Mouse (Mus musculus): Measurements from ENCODE around the gene Pak3.

Gene Pak3

GRCm38 (mm10) chrX:143664221-143665150, 146.1 kb downstream of the Pak3 start:
- in situ Hi-C loops (cut with MseI, MboI), result no loop called here

- in situ Hi-C loops (cut with MseI, MboI), result no loop called here
Measured at GRCm38 (mm10) chrX:143665771-143666170, 147.4 kb downstream of the Pak3 start.

- in situ Hi-C loops (cut with MseI, MboI), result no loop called here
Measured at GRCm38 (mm10) chrX:143666991-143667390, 148.6 kb downstream of the Pak3 start.

GRCm38 (mm10) chrX:143668242-143668641, 149.9 kb downstream of the Pak3 start:
- in situ Hi-C loops (cut with MseI, MboI), result no loop called here

- in situ Hi-C loops (cut with MseI, MboI), result no loop called here
Measured at GRCm38 (mm10) chrX:143678566-143678965, 160.2 kb downstream of the Pak3 start.

DNA sequence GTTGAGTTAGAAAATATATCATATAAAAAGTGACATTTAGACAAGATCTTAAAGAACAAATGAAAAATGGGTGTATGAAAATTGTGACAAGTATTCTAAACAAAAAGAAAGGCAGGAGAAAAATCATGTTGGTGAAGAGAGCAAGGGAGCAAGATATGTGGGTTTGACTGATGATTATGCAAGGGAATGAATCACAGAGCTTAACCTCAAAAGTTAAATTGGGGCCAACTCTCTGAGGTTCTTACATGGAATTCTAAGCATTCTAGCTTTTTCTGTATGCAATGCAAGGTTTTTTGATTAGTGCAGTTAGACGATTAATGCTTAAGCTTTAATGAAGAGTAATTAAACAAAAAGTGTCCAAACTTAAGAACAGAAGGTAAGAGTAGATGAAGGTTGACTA, 203.9 kb downstream of the Pak3 start:
- in situ Hi-C loops (cut with MseI, MboI), result no loop called here

- in situ Hi-C loops (cut with MseI, MboI), result no loop called here
Measured at GRCm38 (mm10) chrX:143725411-143725810, 207.0 kb downstream of the Pak3 start.

GRCm38 (mm10) chrX:143736035-143736434, 217.6 kb downstream of the Pak3 start:
- in situ Hi-C loops (cut with MseI, MboI), result loop anchor here in 1 of 2 experiments (10.0 kb wide), 1 partner anchor 259 kb away; no protein-coding TSS in a partner anchor

GRCm38 (mm10) chrX:143739171-143739570, 220.8 kb downstream of the Pak3 start:
- in situ Hi-C loops (cut with MseI, MboI), result loop anchor here in 1 of 2 experiments (10.0 kb wide), 1 partner anchor 256 kb away; no protein-coding TSS in a partner anchor

GRCm38 (mm10) chrX:143762556-143762955, 244.2 kb downstream of the Pak3 start:
- in situ Hi-C loops (cut with MseI, MboI), result no loop called here

DNA sequence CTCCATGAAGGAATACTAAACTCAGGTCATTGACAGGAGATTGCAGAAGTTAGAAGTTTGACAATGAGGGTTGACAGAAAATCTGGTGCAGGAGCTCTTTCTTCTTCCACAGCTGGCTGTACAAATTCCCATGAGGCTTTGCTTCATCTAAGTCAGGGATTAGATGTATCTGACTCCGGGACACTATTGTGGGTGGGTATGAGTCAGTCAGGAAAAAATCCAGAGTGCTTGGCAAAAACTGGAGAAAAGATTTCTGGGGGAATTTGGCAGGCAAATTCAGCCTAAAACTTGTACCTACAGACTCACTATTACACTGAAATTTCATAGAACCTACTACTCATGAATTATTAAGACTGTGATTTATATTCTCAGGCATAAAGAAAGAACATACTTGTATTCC, 297.6 kb downstream of the Pak3 start:
- in situ Hi-C loops (cut with MseI, MboI), result no loop called here

- in situ Hi-C loops (cut with MseI, MboI), result no loop called here
Measured at GRCm38 (mm10) chrX:143818961-143819360, 300.6 kb downstream of the Pak3 start.

GRCm38 (mm10) chrX:143826521-143826920, 308.1 kb downstream of the Pak3 start:
- in situ Hi-C loops (cut with MseI, MboI), result no loop called here

GRCm38 (mm10) chrX:143827212-143827611, 308.8 kb downstream of the Pak3 start, which contains the start of gene Capn6:
Capn6 (minus strand) TSS chrX:143827414.
- in situ Hi-C loops (cut with MseI, MboI), result no loop called here

DNA sequence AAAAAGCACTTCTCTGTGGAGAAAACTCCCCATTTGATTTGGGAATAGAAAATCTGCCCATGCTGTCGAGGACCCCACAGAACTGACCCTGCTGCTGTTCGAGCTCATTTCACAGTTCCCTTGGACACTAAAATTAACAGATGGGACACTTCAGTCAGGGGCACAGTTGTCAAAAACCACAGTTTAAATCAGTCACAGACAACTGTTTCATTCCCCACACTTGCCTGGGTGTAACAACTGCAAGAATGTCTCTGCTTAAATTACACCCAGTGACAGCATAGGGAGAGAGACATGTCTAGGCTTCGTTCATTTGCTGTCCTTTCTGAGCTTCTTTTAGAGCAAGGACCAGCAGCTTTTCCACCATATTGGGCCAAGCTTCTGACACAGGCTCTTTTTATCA, 328.2 kb downstream of the Pak3 start:
- in situ Hi-C loops (cut with MseI, MboI), result no loop called here
